Mouse (Mus musculus): ENCODE results near the gene Lrwd1. TPM values are rescaled to one million over a fixed set of nuclear protein-coding genes. Genes with fewer than 3 reads are reported as not detected.

The Lrwd1 gene
- polyA plus RNA-seq (2021; fragmentation: Nextera tagmentation), result 5.6 and 6.3 TPM in 2 replicates
- long read RNA-seq, experiment 1, transcript Lrwd1-201 (15 exons, 2,473 nt), result major isoform, 11 of 16 reads
- long read RNA-seq, experiment 1, partial matches to known transcripts, result 3 of 16 reads
- long read RNA-seq, experiment 1, other reads (novel, unspliced or antisense), result 2 of 16 reads
- long read RNA-seq, experiment 2, transcript Lrwd1-201 (15 exons, 2,473 nt), result major isoform, 71 of 75 reads
- long read RNA-seq, experiment 2, partial matches to known transcripts, result 2 of 75 reads
- long read RNA-seq, experiment 2, other reads (novel, unspliced or antisense), result 2 of 75 reads

DNA sequence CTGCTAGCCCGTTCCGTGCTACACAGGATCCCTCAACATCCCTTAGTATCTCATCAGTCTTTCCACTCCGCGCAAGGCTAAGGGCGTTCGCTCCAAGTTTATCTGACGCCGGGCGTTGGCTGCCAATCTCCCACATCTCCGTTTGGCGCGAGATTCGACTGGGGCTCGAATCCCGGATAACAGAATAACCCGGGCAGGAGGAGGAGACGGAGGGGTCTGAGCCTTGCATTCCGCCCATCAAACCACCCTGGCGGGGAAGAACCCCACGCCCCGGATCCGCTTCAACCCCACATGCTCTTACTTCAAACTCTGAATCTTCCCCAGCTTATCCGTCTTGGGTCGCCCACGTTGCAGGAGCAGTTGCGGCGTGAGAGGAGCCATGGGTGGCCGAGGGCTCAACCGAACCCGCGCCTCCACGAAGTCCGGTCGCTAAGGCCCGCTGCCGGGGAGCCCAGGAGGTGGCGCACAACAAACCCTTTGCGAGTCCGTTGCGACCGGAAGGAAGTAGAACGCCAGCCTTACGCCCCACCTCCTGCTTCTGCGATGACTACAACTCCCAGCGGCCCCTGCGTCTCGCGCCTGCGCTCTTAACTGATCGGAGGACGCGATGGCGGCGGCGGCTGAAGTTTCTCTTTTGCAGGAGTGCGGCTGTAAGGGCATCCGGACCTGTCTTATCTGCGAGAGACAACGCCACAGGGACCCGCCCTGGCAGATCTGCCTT lies at the start of gene Lrwd1, which contains the start of gene Alkbh4:
Gene Lrwd1, minus strand, starts transcription at position 504 of the 721 bp plus-strand sequence.
Gene Alkbh4, plus strand, starts transcription at position 576 of the 721 bp plus-strand sequence.

DNA sequence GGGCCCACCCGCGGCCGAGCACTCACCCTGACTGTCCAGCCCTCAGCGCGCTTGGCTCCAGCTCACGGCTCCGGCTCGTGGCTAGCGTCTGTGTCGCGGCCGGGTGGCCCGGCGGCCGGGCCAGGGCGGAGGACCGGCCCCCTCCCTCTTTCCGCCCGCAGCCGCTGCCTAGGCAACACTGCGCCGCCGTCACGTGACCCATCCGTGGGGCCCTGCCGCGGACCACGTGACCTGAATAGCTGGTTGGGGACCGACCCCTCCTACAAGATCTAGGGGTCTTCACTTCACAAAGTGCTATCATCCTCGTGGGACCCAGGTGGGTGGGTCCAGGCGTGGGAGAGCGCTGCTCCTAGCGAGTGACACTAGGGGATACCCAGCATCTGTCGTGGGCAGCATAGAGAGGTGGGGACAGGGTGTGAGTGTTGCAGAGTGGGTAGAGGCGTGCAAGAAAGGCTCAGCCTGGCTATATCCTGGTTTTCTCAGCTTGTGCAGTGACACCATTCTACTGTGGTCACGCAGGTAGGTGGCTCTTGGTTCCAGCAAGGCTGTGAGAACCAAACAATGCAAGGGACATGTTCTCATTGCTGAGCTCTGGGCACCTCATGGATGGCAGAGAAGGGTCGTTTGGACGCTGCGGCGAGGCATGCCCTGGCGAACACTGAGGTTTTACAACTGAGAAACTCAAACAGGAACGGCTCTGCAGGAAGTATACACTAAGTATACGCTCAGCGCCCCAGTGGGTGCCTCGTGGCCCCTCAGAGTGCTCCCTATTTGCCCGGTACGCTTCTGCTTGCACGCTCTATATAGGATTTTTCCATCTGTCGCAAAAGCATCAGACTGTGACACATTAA lies 34.9 kb upstream of the Lrwd1 start, which contains the start of gene Orai2:
Gene Orai2, minus strand, starts transcription at position 202 of the 851 bp plus-strand sequence.

DNA sequence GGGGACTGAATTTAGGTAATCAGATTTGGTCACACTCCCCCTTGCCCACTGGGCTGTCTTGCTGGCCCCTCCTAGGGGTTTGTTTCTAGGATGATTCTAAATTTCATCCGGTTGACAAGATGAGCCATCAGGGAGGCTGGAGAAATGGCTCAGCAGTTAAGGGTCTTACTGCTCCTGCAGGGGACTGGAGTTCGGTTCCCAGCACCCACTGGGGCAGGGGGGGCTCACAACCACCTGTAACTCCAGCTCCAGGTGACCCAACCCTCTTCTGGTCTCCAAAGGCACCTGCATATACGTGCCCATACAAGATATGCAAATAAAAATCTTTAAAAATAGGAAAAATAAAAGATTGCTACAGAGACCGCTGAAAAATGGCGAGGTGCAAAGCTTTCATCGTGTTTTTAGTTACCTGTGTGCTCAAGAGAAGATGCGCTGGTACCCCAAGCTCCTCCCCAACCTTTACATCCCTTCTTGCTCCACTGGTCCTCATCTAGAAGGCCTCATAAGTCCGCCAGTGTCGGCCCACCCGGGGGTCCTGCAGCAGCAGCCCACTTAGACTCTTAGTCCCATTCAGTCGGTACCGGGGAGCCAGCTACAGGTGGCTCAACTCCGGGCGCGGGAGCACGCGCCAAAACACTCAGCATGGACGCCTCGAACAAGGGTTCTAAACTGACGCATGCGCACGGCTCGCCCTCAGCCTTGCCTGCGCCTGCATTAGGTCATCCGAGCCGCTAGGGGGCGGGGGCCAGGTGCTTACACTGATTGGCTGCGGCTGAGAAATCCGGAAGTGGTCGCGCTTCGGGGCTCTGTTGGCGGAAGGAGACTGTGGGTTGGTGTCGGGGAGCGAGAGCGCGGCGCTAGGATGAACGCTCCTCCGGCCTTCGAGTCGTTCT lies 19.7 kb downstream of the Lrwd1 start, which contains the start of gene Polr2j:
Gene Polr2j, plus strand, starts transcription at position 741 of the 893 bp plus-strand sequence.

DNA sequence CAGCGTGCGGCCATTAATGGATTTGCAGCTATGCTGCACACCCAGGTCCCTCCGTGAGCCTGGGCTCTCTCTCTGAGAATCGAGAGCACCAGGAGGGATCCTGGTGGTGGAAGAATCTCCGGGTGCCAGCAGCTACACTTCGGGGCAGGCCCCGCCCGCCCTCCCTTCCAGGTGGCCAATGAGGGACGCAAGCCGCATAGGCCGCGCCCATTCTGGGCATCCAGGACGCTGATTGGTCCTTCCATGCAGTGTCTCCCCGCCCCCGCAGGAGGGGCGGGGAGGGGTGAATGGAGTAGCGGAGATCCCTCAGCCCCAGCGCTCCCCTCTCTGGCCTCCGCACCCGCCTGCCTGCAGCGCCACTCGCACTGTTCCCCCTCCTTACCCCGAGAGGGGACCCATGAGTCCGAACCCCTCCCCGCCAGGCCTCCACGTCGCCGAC lies 52.2 kb downstream of the Lrwd1 start, which contains the start of gene Rasa4:
Gene Rasa4, plus strand, starts transcription at position 248 of the 439 bp plus-strand sequence.

Small RNAs within 50 kb of the gene (microRNA-seq; reads per million reads assigned to microRNA genes)
- not detected for gene Mir7035

Other genes starting within 250 kb of the Lrwd1 start
- 28.3 and 33.6 TPM in 2 replicates for gene Hspb1, start 248.2 kb downstream of the Lrwd1 start, polyA plus RNA-seq (2021; fragmentation: Nextera tagmentation)
- 463 and 554 TPM in 2 replicates for gene Ywhag, start 201.5 kb downstream of the Lrwd1 start, polyA plus RNA-seq (2021; fragmentation: Nextera tagmentation)
- 0.93 and 0.94 TPM in 2 replicates for gene Ssc4d, start 161.5 kb downstream of the Lrwd1 start, polyA plus RNA-seq (2021; fragmentation: Nextera tagmentation)
- 0.18 and 0.56 TPM in 2 replicates for gene Zp3, start 156.0 kb downstream of the Lrwd1 start, polyA plus RNA-seq (2021; fragmentation: Nextera tagmentation)
- gene Dtx2, start 141.3 kb downstream of the Lrwd1 start, polyA plus RNA-seq (2021; fragmentation: Nextera tagmentation), result 7.4 and 7.7 TPM in 2 replicates
- gene Upk3b, start 97.6 kb downstream of the Lrwd1 start, polyA plus RNA-seq (2021; fragmentation: Nextera tagmentation), result not detected in 2 replicates
- gene Upk3bl, start 81.6 kb downstream of the Lrwd1 start, polyA plus RNA-seq (2021; fragmentation: Nextera tagmentation), result 0.53 and 0.93 TPM in 2 replicates
- 1.7 and 2.0 TPM in 2 replicates for gene Rasa4, start 52.2 kb downstream of the Lrwd1 start, polyA plus RNA-seq (2021; fragmentation: Nextera tagmentation)
- 153 and 176 TPM in 2 replicates for gene Polr2j, start 19.4 kb downstream of the Lrwd1 start, polyA plus RNA-seq (2021; fragmentation: Nextera tagmentation)
- 10.3 and 10.5 TPM in 2 replicates for gene Alkbh4, start 72 bp upstream of the Lrwd1 start, polyA plus RNA-seq (2021; fragmentation: Nextera tagmentation)
- 79.5 and 83.7 TPM in 2 replicates for gene Orai2, start 34.6 kb upstream of the Lrwd1 start, polyA plus RNA-seq (2021; fragmentation: Nextera tagmentation)
- 32.3 and 36.3 TPM in 2 replicates for gene Prkrip1, start 62.9 kb upstream of the Lrwd1 start, polyA plus RNA-seq (2021; fragmentation: Nextera tagmentation)
- 0.90 and 1.5 TPM in 2 replicates for gene Sh2b2, start 110.5 kb upstream of the Lrwd1 start, polyA plus RNA-seq (2021; fragmentation: Nextera tagmentation)